Mouse (Mus musculus) left cerebral cortex, postnatal 25 days (tissue): ENCODE measurements at regions not wholly inside any gene's neighbourhood (a gene's known extent, or its start where the extent isn't known, plus 50 kb on each side); places are given as distances from the start of the nearest gene placed in this dataset.

Source experiments
- DNase-seq, 2 experiments: peaks; one replicate each; pipeline ENCODE4 v3.0.0; 2022; ENCODE audit warnings: low spot score in 2 of 2, mixed read lengths in 1 of 2
- intact Hi-C: fragments of 180-260 bp; cut with DNase I; formaldehyde crosslinking; loops from one replicate; pipeline ENCODE4 v1.15.1; 2025

DNA sequence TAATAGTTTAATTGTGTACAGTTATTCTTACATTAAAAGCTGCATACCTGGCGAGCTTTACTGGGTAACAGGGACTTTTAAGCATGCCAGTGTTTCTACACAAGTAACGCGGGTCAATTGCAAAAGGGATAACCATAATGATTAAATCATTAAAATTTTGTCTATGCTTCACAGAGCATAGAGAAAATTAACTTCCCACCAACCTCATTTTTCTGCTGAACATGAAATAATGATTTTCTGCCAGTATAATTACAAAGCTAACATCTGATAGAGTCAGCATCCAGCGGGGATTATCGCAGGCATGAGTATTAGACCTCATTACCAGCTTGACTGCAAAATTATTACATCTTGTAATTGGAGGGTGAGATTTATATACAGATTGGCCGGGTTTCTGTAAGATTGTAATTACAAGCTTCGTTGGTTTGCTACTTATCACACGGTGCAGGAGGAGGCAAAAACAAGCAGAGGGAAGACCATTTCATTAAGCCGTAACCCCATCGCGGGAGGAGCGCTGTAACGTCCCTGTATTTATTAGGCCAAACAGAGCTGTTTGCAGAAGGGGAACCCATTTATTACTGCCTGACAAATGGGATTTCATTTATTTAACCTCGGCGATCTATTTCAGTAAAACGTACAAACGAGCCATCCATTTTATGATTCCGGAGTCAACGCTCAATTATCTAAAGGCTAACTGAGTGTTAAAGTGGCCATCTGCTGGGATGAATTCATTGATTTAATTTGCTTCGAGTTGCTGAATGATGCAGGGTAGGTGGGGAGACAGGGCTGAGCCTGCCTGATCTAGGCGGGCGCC, 143.3 kb upstream of the Irx4 start:
- intact Hi-C loops = no loop called here
- DNase-seq = peak in 1 of 2 experiments; percentile 24

GRCm38 (mm10) chr13:73117633-73118076, 142.6 kb upstream of the Irx4 start:
- DNase-seq = peak in 1 of 2 experiments; percentile 14
- intact Hi-C loops = loop anchor here (2.0 kb wide), 1 partner anchor 19 kb away; no protein-coding TSS in a partner anchor

- intact Hi-C loops = no loop called here
- no peak for DNase-seq
Observed at GRCm38 (mm10) chr13:73122945-73123344, 137.3 kb upstream of the Irx4 start.

- DNase-seq = no peak
- intact Hi-C loops = no loop called here
Observed at GRCm38 (mm10) chr13:73131270-73131669, 129.0 kb upstream of the Irx4 start.

GRCm38 (mm10) chr13:73132746-73133145, 127.5 kb upstream of the Irx4 start:
- intact Hi-C loops = no loop called here
- DNase-seq = no peak

- intact Hi-C loops = no loop called here
- no peak for DNase-seq
Observed at GRCm38 (mm10) chr13:73134929-73135328, 125.3 kb upstream of the Irx4 start.

DNA sequence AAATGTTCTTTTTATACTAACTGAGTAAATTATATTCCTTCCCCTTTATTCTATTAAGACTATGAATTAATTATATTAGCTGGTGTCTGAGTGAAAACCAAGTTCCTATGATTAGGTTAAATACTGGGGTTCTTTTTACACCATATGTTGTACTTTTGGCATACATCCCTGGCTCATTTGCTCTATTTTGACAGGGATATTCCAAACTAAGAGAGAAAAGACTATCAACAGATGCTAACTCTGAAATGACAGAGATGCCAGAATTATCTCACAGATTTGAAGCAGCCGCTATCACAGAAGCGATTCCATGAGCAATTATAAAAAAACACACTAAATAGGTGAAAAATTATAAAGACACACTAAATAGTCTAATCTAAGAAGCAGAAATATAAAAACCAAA, 119.0 kb upstream of the Irx4 start:
- DNase-seq = no peak
- intact Hi-C loops = no loop called here

GRCm38 (mm10) chr13:73158016-73158415, 102.3 kb upstream of the Irx4 start:
- intact Hi-C loops = no loop called here
- no peak for DNase-seq

- no peak for DNase-seq
- intact Hi-C loops = no loop called here
Observed at GRCm38 (mm10) chr13:73159454-73159853, 100.8 kb upstream of the Irx4 start.

- intact Hi-C loops = loop anchor here (2.0 to 5.0 kb wide), 2 partner anchors 152 to 245 kb away; no protein-coding TSS in a partner anchor
- DNase-seq = no peak
Observed at GRCm38 (mm10) chr13:73159865-73160264, 100.4 kb upstream of the Irx4 start.

DNA sequence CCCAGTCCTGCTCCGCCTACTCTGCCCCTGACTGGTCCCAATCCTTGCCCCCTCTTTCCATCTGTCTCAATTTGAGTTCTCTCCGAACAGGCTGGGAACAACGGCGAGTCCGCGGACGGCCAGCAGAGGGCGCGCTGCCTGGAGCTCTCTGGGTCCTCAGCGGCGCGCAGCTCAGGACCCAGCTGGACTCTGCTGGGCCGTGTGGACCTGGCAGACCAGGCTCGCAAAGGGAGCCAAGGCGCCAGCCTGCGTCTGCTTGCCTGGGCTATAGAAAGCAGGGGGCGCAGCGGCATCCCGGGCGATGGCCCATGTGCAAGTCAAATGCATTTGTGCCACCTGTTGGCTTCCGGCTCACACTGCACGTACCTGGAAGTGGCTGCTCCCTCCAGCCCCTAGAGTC, 100.0 kb upstream of the Irx4 start:
- DNase-seq = peak; percentile 60 to 76
- intact Hi-C loops = loop anchor here (2.0 to 5.0 kb wide), 2 partner anchors 152 to 245 kb away; no protein-coding TSS in a partner anchor

DNA sequence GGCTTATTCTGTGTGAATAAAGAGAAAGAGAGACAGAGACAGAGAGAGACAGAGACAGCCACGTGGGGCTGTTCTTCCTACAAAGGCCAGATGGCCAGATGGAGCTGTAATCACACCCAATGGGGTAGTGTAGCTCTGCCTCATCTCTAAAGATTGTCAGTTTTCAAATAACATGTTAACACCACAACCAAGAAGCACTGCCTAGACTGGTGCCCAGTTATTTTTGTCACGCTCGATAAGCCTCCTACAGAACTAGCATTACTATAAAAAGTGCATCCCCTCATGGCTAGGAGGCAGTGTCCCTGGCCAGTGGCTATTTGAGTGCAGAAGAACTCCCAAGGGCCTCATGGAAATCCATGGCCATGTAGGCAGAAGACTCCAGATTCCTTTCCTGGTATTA, 90.0 kb upstream of the Irx4 start:
- no peak for DNase-seq
- intact Hi-C loops = no loop called here

- intact Hi-C loops = no loop called here
- no peak for DNase-seq
Observed at GRCm38 (mm10) chr13:73207931-73208448, 52.3 kb upstream of the Irx4 start.
